In genomic region chr11:84886236-84886635, GRCm38 (mm10) we compare ENCODE assay signal across 31 mouse cellular contexts. TPM values are rescaled to one million over a fixed set of nuclear protein-coding genes. Genes with fewer than 3 reads are reported as not detected.
DNase-seq lines count a peak whose midpoint lies in the region; ATAC-seq and TF ChIP-seq lines count a peak whose summit lies in the region.
"Had no signal": no experiment of that assay in that cellular context is flagged by ENCODE, and none has a peak within 500 bp of the region (broad histone marks: within the 10 kb centered on the region; RNA-seq: fewer than 3 reads in every experiment).

No protein-coding gene starts in this region.

- peak; percentile 64 for DNase-seq in heart, adult 11 months
- no peak for DNase-seq in heart, postnatal 36 days
- DNase-seq in liver, adult 2 months (ENCODE audit: extremely low read depth, low read depth, low spot score) = peak; percentile 56
- DNase-seq in kidney, postnatal 36 days = peak; percentile 57 to 75
- no peak for DNase-seq in lung, postnatal 36 days
- no peak for DNase-seq in heart, postnatal 14 days
- DNase-seq: adrenal gland, postnatal 10 days; cerebellum, adult 9-10 months; cerebellum, postnatal 36 days; gastrocnemius, postnatal 25 days; heart, adult 18-20 months; liver, postnatal 0 days; retina, postnatal 1 day; right cerebral cortex, postnatal 14 days; thymus, adult 18-20 months; thymus, postnatal 25 days had no signal

- H3K79me2 ChIP-seq in liver, adult 2 months (ENCODE audit: control insufficient read depth, insufficient read depth, low read length) = no peaks in the 10 kb centered on the region

- H3K27ac ChIP-seq in liver, adult 2 months (replicated peaks; ENCODE audit: insufficient read depth, low read depth, low read length) = no peak overlapping the region
- H3K27ac ChIP-seq in liver, embryonic 12.5 days = no peak overlapping the region
- H3K27ac ChIP-seq in intestine, postnatal 0 days (ENCODE audit: low read depth, low read length) = peak overlapping the region; percentile 82
- H3K27ac ChIP-seq: embryonic facial prominence, embryonic 12.5 days; hindbrain, embryonic 14.5 days; layer of hippocampus, adult 2 months; left cerebral cortex, adult 2 months; limb, embryonic 12.5 days; midbrain, embryonic 15.5 days; neural tube, embryonic 15.5 days; stomach, embryonic 15.5 days had no signal

- no peak overlapping the region for H3K4me3 ChIP-seq in liver, adult 2 months (ENCODE audit: insufficient read depth, low read depth, low read length)
- H3K4me3 ChIP-seq in liver, embryonic 12.5 days = no peak overlapping the region
- no peak overlapping the region for H3K4me3 ChIP-seq in intestine, postnatal 0 days (ENCODE audit: low read depth, low read length)
- H3K4me3 ChIP-seq: embryonic facial prominence, embryonic 12.5 days; layer of hippocampus, adult 2 months; left cerebral cortex, adult 2 months; limb, embryonic 12.5 days; midbrain, embryonic 15.5 days; neural tube, embryonic 15.5 days; stomach, embryonic 15.5 days had no signal

- H3K9ac ChIP-seq in liver, adult 2 months (ENCODE audit: low read depth, low read length) = no peak overlapping the region
- no peak overlapping the region for H3K9ac ChIP-seq in liver, embryonic 12.5 days
- H3K9ac ChIP-seq in intestine, postnatal 0 days (ENCODE audit: low read depth, low read length) = no peak overlapping the region
- H3K9ac ChIP-seq: embryonic facial prominence, embryonic 12.5 days; hindbrain, embryonic 14.5 days; limb, embryonic 12.5 days; liver, postnatal 0 days; midbrain, embryonic 15.5 days; neural tube, embryonic 15.5 days; stomach, embryonic 15.5 days had no signal

- WGBS in liver, adult 2 months = 81% methylated on average over 5 of the region's 5 CpGs
- 82% methylated on average over 5 of the region's 5 CpGs for WGBS in liver, embryonic 12.5 days (ENCODE audit: insufficient replicate concordance)
- WGBS in intestine, postnatal 0 days = 71% methylated on average over 5 of the region's 5 CpGs

- no peaks in the 10 kb centered on the region for H3K27me3 ChIP-seq in liver, adult 2 months (ENCODE audit: control insufficient read depth, insufficient read depth, low read length)
- no peaks in the 10 kb centered on the region for H3K27me3 ChIP-seq in liver, embryonic 12.5 days (replicated peaks)
- no peaks in the 10 kb centered on the region for H3K27me3 ChIP-seq in intestine, postnatal 0 days (replicated peaks; ENCODE audit: control insufficient read depth, insufficient read depth, low read length)
- H3K27me3 ChIP-seq: CH12.LX; embryonic facial prominence, embryonic 12.5 days; limb, embryonic 12.5 days; midbrain, embryonic 15.5 days; neural tube, embryonic 15.5 days; stomach, embryonic 15.5 days had no signal

- intact Hi-C loops in heart, postnatal 36 days (cut with DNase I) = no loop called here
- intact Hi-C loops in heart, postnatal 14 days (cut with DNase I) = no loop called here

- no peak for TF ChIP-seq CTCF in liver, adult 2 months (IDR thresholded peaks at IDR 0.05; ENCODE audit: low read depth, low read length)
- no peak for TF ChIP-seq CTCF in intestine, postnatal 0 days (IDR thresholded peaks at IDR 0.05; ENCODE audit: low read depth)

- no peak for TF ChIP-seq POLR2A in liver, adult 2 months (IDR thresholded peaks at IDR 0.05; ENCODE audit: extremely low read depth, insufficient read depth, low read length)

- no peaks in the 10 kb centered on the region for H3K9me3 ChIP-seq in liver, embryonic 12.5 days (replicated peaks)
- no peaks in the 10 kb centered on the region for H3K9me3 ChIP-seq in intestine, postnatal 0 days (ENCODE audit: control insufficient read depth)
- H3K9me3 ChIP-seq: embryonic facial prominence, embryonic 12.5 days; limb, embryonic 12.5 days; midbrain, embryonic 15.5 days; neural tube, embryonic 15.5 days; stomach, embryonic 15.5 days had no signal

- peaks cover 2% of the 10 kb centered on the region; the same call in 1 of the 2 replicates for H3K36me3 ChIP-seq in liver, adult 2 months (ENCODE audit: control insufficient read depth, insufficient read depth, low read length)
- H3K36me3 ChIP-seq in liver, embryonic 12.5 days = peaks cover 81% of the 10 kb centered on the region
- H3K36me3 ChIP-seq in intestine, postnatal 0 days (ENCODE audit: control insufficient read depth, insufficient read depth) = peaks cover 42% of the 10 kb centered on the region

- H3K4me1 ChIP-seq in liver, adult 2 months (ENCODE audit: control insufficient read depth, insufficient read depth, low read length) = no peaks in the 10 kb centered on the region; the same call in 1 of the 2 replicates
- peaks cover 9% of the 10 kb centered on the region for H3K4me1 ChIP-seq in liver, embryonic 12.5 days
- H3K4me1 ChIP-seq in intestine, postnatal 0 days (replicated peaks; ENCODE audit: control insufficient read depth, insufficient read depth, low read length) = peaks cover 1% of the 10 kb centered on the region

- no peak overlapping the region for H3K4me2 ChIP-seq in liver, embryonic 12.5 days
- no peak overlapping the region for H3K4me2 ChIP-seq in intestine, postnatal 0 days (replicated peaks; ENCODE audit: low read depth)
- H3K4me2 ChIP-seq: embryonic facial prominence, embryonic 12.5 days; heart, embryonic 11.5 days; hindbrain, embryonic 14.5 days; limb, embryonic 12.5 days; liver, embryonic 11.5 days; midbrain, embryonic 15.5 days; neural tube, embryonic 15.5 days; stomach, embryonic 15.5 days had no signal

- no peak for ATAC-seq in liver, embryonic 12.5 days
- ATAC-seq in intestine, postnatal 0 days = no peak
- ATAC-seq: forebrain, embryonic 14.5 days; liver, postnatal 0 days; lung, postnatal 0 days; midbrain, embryonic 15.5 days had no signal

RNA-seq across cellular contexts. Expression of gene Pigw, which starts 6.2 kb away (rescaled TPM):
- total RNA-seq in heart, postnatal 36 days (2021) = 1 to 10 TPM; 4.7 to 7.6 TPM
- total RNA-seq in liver, adult 2 months (2014; rRNA removed) = 4.2 and 4.8 TPM in 2 replicates
- polyA plus RNA-seq in liver, adult 2 months (2012; rRNA removed) = 1.2 and 1.5 TPM in 2 replicates
- polyA plus RNA-seq in liver, embryonic 12.5 days (2016; fragmentation: Nextera tagmentation; extraction: Ambion mirVana) = 2.6 and 3.2 TPM in 2 replicates
- polyA plus RNA-seq in intestine, postnatal 0 days (2015; fragmentation: Nextera tagmentation; extraction: Ambion mirVana) = 1.3 and 1.5 TPM in 2 replicates
- total RNA-seq in heart, postnatal 14 days (2021) = 1 to 10 TPM; 5.3 to 6.0 TPM

RNA-seq across cellular contexts. Expression of gene Myo19, which starts 6.3 kb away (rescaled TPM):
- total RNA-seq in heart, postnatal 36 days (2021) = 1 to 10 TPM; 5.5 to 5.8 TPM
- 2.3 and 3.7 TPM in 2 replicates for total RNA-seq in liver, adult 2 months (2014; rRNA removed)
- polyA plus RNA-seq in liver, adult 2 months (2012; rRNA removed) = 5.3 and 7.7 TPM in 2 replicates
- polyA plus RNA-seq in liver, embryonic 12.5 days (2016; fragmentation: Nextera tagmentation; extraction: Ambion mirVana) = 7.6 TPM in 2 replicates
- 3.6 and 3.9 TPM in 2 replicates for polyA plus RNA-seq in intestine, postnatal 0 days (2015; fragmentation: Nextera tagmentation; extraction: Ambion mirVana)
- 10 to 100 TPM; 10.6 to 10.7 TPM for total RNA-seq in heart, postnatal 14 days (2021)

RNA-seq across cellular contexts. Expression of gene Ggnbp2, which starts 15.6 kb away (rescaled TPM):
- 10 to 100 TPM; 48.3 to 48.8 TPM for total RNA-seq in heart, postnatal 36 days (2021)
- 84.9 and 96.4 TPM in 2 replicates for total RNA-seq in liver, adult 2 months (2014; rRNA removed)
- polyA plus RNA-seq in liver, adult 2 months (2012; rRNA removed) = 22.5 and 34.0 TPM in 2 replicates
- 75.5 and 76.8 TPM in 2 replicates for polyA plus RNA-seq in liver, embryonic 12.5 days (2016; fragmentation: Nextera tagmentation; extraction: Ambion mirVana)
- 75.0 and 89.9 TPM in 2 replicates for polyA plus RNA-seq in intestine, postnatal 0 days (2015; fragmentation: Nextera tagmentation; extraction: Ambion mirVana)
- 10 to 100 TPM; 49.6 to 55.7 TPM for total RNA-seq in heart, postnatal 14 days (2021)

RNA-seq across cellular contexts. Expression of gene Znhit3, which starts 29.9 kb away (rescaled TPM):
- total RNA-seq in heart, postnatal 36 days (2021) = 10 to 100 TPM in 1 of 2 experiments, 1 to 10 TPM in 1; 8.8 to 10.5 TPM
- total RNA-seq in liver, adult 2 months (2014; rRNA removed) = 10.0 and 10.3 TPM in 2 replicates
- 4.3 and 5.4 TPM in 2 replicates for polyA plus RNA-seq in liver, adult 2 months (2012; rRNA removed)
- 60.0 and 62.4 TPM in 2 replicates for polyA plus RNA-seq in liver, embryonic 12.5 days (2016; fragmentation: Nextera tagmentation; extraction: Ambion mirVana)
- 22.6 and 23.5 TPM in 2 replicates for polyA plus RNA-seq in intestine, postnatal 0 days (2015; fragmentation: Nextera tagmentation; extraction: Ambion mirVana)
- 1 to 10 TPM; 8.5 to 8.6 TPM for total RNA-seq in heart, postnatal 14 days (2021)

RNA-seq across cellular contexts. Expression of gene Dhrs11, which starts 57.4 kb away (rescaled TPM):
- total RNA-seq in heart, postnatal 36 days (2021) = 100 to 1,000 TPM; 102 to 108 TPM
- total RNA-seq in liver, adult 2 months (2014; rRNA removed) = 14.8 and 23.2 TPM in 2 replicates
- polyA plus RNA-seq in liver, adult 2 months (2012; rRNA removed) = 68.3 and 75.1 TPM in 2 replicates
- 213 and 219 TPM in 2 replicates for polyA plus RNA-seq in liver, embryonic 12.5 days (2016; fragmentation: Nextera tagmentation; extraction: Ambion mirVana)
- 129 and 141 TPM in 2 replicates for polyA plus RNA-seq in intestine, postnatal 0 days (2015; fragmentation: Nextera tagmentation; extraction: Ambion mirVana)
- total RNA-seq in heart, postnatal 14 days (2021) = 100 to 1,000 TPM; 114 to 125 TPM

Comparison
In these comparisons a context has a peak if more than half of its experiments do, and no peak if none do; other contexts are left out.
1. DNase-seq: peak in heart, adult 11 months (single experiment), liver, adult 2 months (single experiment) and kidney, postnatal 36 days (2 of 2); none in heart, postnatal 36 days (0 of 2), lung, postnatal 36 days (single experiment) and heart, postnatal 14 days (0 of 2).